Mouse (Mus musculus) retina, adult 2 months (tissue): ENCODE data around the gene Zfp827.

ENCODE experiments used
- DNase-seq: peaks from one replicate; pipeline ENCODE4 v3.0.0-alpha.2; 2012; ENCODE audit warnings: low read depth, low spot score

Gene Zfp827

GRCm38 (mm10) chr8:79027977-79028487, at the start of gene Zfp827:
Gene Zfp827 (plus strand): TSS chr8:79028437.
- DNase-seq, result peak; percentile 50

GRCm38 (mm10) chr8:79004341-79004740, 23.9 kb upstream of the Zfp827 start:
- no peak for DNase-seq

GRCm38 (mm10) chr8:79015061-79015460, 13.2 kb upstream of the Zfp827 start:
- DNase-seq, result no peak

GRCm38 (mm10) chr8:79016076-79016475, 12.2 kb upstream of the Zfp827 start:
- DNase-seq, result no peak

GRCm38 (mm10) chr8:79016583-79016982, 11.7 kb upstream of the Zfp827 start:
- DNase-seq, result no peak

GRCm38 (mm10) chr8:79023922-79024321, 4.3 kb upstream of the Zfp827 start:
- DNase-seq, result no peak

- no peak for DNase-seq
Observed at GRCm38 (mm10) chr8:79027319-79027718, 918 bp upstream of the Zfp827 start.

GRCm38 (mm10) chr8:79028541-79029395, 531 bp downstream of the Zfp827 start:
- DNase-seq, result no peak

- DNase-seq, result no peak
Observed at GRCm38 (mm10) chr8:79029396-79030325, 1.4 kb downstream of the Zfp827 start.

GRCm38 (mm10) chr8:79030326-79031265, 2.4 kb downstream of the Zfp827 start:
- DNase-seq, result no peak

- DNase-seq, result no peak
Observed at GRCm38 (mm10) chr8:79037532-79037931, 9.3 kb downstream of the Zfp827 start.

GRCm38 (mm10) chr8:79037991-79038390, 9.8 kb downstream of the Zfp827 start:
- no peak for DNase-seq

- DNase-seq, result no peak
Observed at GRCm38 (mm10) chr8:79041429-79041828, 13.2 kb downstream of the Zfp827 start.

- DNase-seq, result no peak
Observed at GRCm38 (mm10) chr8:79042252-79042651, 14.0 kb downstream of the Zfp827 start.

GRCm38 (mm10) chr8:79044673-79045072, 16.4 kb downstream of the Zfp827 start:
- no peak for DNase-seq

- DNase-seq, result no peak
Observed at GRCm38 (mm10) chr8:79046659-79047058, 18.4 kb downstream of the Zfp827 start.

GRCm38 (mm10) chr8:79048388-79049005, 20.3 kb downstream of the Zfp827 start:
- DNase-seq, result no peak

GRCm38 (mm10) chr8:79054222-79054621, 26.0 kb downstream of the Zfp827 start:
- DNase-seq, result no peak

- DNase-seq, result no peak
Observed at GRCm38 (mm10) chr8:79057179-79057578, 28.9 kb downstream of the Zfp827 start.

GRCm38 (mm10) chr8:79059361-79059760, 31.1 kb downstream of the Zfp827 start:
- no peak for DNase-seq
